Mouse (Mus musculus) forebrain, postnatal 0 days (tissue): ENCODE data around the gene Has3. TPM values are rescaled to one million over a fixed set of nuclear protein-coding genes. Genes with fewer than 3 reads are reported as not detected.

Experiments
- ATAC-seq: fragments of 200-750 bp; cut with Nextera tagmentation; 2 replicates; pipeline ENCODE4 v1.8.0; 2017; ENCODE audit warnings: mild to moderate bottlenecking, moderate library complexity
- DNase-seq: peaks from one replicate; pipeline ENCODE4 v3.0.0-alpha.2; 2015
- H3K27ac ChIP-seq: fragments of 300-500 bp; sonication (generic); 2 replicates; pipeline ENCODE4 v1.5.1; 2014; ENCODE audit warnings: low read depth, mild to moderate bottlenecking, antibody characterized with exemption, low read length, moderate library complexity, mixed read lengths
- H3K27me3 ChIP-seq: fragments of 300-500 bp; sonication (generic); 2 replicates; pipeline ENCODE4 v1.6.1; 2014; ENCODE audit warnings: mild to moderate bottlenecking, low read length, mixed read lengths; ENCODE audit not compliant: insufficient read depth
- H3K36me3 ChIP-seq: fragments of 300-500 bp; sonication (generic); 2 replicates; pipeline ENCODE4 v1.6.1; 2014; ENCODE audit warnings: mild to moderate bottlenecking, moderate library complexity; ENCODE audit not compliant: insufficient read depth
- H3K4me1 ChIP-seq: fragments of 300-500 bp; sonication (generic); 2 replicates; pipeline ENCODE4 v1.6.1; 2014; ENCODE audit warnings: antibody characterized with exemption; ENCODE audit not compliant: insufficient read depth
- H3K4me2 ChIP-seq: fragments of 300-500 bp; sonication (generic); 2 replicates; pipeline ENCODE4 v1.6.1; 2014; ENCODE audit warnings: low read depth, mild to moderate bottlenecking, moderate library complexity
- H3K4me3 ChIP-seq: fragments of 300-500 bp; sonication (generic); 2 replicates; pipeline ENCODE4 v1.5.1; 2014; ENCODE audit warnings: low read depth, low read length, mixed read lengths
- H3K9ac ChIP-seq: fragments of 300-500 bp; sonication (generic); 2 replicates; pipeline ENCODE4 v1.6.1; 2014; ENCODE audit warnings: mild to moderate bottlenecking
- H3K9me3 ChIP-seq: fragments of 300-500 bp; sonication (generic); 2 replicates; pipeline ENCODE4 v1.6.1; 2016; ENCODE audit warnings: low read length
- CTCF ChIP-seq: sonication (generic); IDR thresholded peaks from 2 replicates; pipeline ENCODE4 v1.5.1; 2016; ENCODE audit warnings: antibody characterized with exemption, control low read depth, low read depth
- WGBS: fragments of 180-500 bp; shearing (Covaris S2); extraction: QIAGEN DNeasy Blood & Tissue Kit; methylation state at CpG from one replicate; pipeline ENCODE4 v1.1.7; 2014; 5-methylcytosine and 5-hydroxymethylcytosine counted together
- polyA plus RNA-seq: library from polyadenylated mRNA; unstranded; fragments of >200 nt; fragmentation: Nextera tagmentation; extraction: Ambion mirVana; gene quantifications from 2 replicates; pipeline ENCODE4 v1.2.1, GENCODE M21; 2015
- total RNA-seq: library from RNA; depleted of rRNA; stranded (reverse); fragments of >200 nt; gene quantifications from 2 replicates; pipeline ENCODE4 v1.2.3, GENCODE M21; 2014; rRNA removed

The Has3 gene
- total and polyA plus RNA-seq, 2 experiments from 2014 or later: 0.86 to 19.7 TPM

DNA sequence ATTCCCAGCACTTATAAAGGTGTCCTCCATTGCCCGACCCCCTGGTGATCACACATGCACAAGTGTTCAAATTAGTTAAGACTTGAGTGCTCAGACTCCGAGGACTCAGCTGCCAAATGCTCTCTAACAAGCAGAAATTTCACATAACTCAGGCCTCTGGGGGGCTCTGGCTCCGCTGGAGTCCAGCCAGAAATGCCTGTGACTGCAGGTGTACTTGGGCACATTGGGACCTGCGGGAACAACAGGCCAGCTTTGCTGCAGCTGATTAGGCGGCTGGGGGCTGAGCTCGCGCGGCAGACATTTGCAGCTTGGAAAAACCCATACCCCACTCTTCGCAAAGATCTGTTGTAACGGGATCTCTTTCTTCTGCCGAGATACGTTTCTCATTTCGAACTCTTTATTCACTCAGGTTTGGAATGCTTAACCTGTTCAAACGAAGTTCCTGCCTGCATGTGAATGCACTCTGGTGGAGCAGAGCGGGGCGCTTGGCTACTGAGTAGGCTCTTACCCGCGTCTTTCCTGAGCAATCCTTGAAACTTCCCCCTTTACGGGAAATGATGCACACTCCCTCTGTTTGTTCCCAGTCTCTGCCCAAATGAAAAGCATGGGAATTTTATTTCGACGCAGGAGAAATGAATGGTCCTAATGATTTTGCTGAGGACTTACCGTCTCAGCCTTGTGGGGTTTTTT lies 62.5 kb downstream of the Has3 start:
- no peak overlapping the region for H3K9ac ChIP-seq
- DNase-seq (peak; percentile 30), ATAC-seq (no peak)
- peak overlapping the region; percentile 5; the same call in 1 of the 2 replicates for H3K4me3 ChIP-seq
- no peaks in the 10 kb centered on the region for H3K4me1 ChIP-seq
- 8% methylated on average over 22 of the region's 22 CpGs for WGBS
- peak overlapping the region; percentile 32 for H3K4me2 ChIP-seq
- no peak overlapping the region for H3K27ac ChIP-seq
- H3K27me3 ChIP-seq: peaks cover 7% of the 10 kb centered on the region
- no peaks in the 10 kb centered on the region for H3K36me3 ChIP-seq
- TF ChIP-seq CTCF: no peak
- no peaks in the 10 kb centered on the region for H3K9me3 ChIP-seq

DNA sequence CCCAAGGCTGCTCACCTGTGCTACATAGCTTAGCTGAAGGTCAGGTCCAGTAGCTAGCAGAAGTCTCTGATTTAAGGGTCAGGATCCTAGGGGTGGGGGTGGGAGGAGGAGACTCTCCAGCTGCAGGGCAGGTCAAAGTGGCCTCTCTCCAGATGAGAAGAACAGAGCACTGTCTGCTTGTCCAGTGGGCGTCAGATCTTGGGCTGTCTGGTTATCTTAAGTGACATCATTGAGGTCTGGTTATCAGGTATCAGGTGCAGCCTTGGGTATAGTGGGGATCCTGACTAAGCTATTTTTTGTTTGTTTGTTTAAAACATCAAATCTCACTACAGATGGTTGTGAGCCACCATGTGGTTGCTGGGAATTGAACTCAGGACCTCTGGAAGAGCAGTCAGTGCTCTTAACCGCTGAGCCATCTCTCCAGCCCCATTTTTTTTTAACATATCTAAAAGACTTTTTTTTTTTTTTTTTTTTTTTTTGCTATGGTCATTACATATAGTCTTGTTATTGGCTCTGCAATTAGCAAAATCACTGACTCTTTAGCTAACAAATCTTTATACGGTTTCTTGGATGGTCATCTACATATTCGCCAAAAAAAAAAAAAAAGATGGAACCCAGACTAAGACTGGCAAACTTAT lies 63.6 kb downstream of the Has3 start:
- 0 out of 2 replicates have a peak, but pooled peaks cover 3% of the 10 kb centered on the region for H3K4me1 ChIP-seq
- H3K27ac ChIP-seq: no peak overlapping the region
- H3K9ac ChIP-seq: no peak overlapping the region
- 89% methylated on average over 4 of the region's 4 CpGs for WGBS
- no peaks in the 10 kb centered on the region for H3K9me3 ChIP-seq
- no peak overlapping the region for H3K4me2 ChIP-seq
- ATAC-seq (no peak), DNase-seq (no peak)
- no peak for TF ChIP-seq CTCF
- no peak overlapping the region for H3K4me3 ChIP-seq
- H3K27me3 ChIP-seq: peaks cover 16% of the 10 kb centered on the region
- no peaks in the 10 kb centered on the region for H3K36me3 ChIP-seq

Other genes with a start within 250 kb of the Has3 start
- gene Tango6, start 187.2 kb upstream of the Has3 start, total RNA-seq: 5.3 and 7.5 TPM in 2 replicates
- gene Tango6, start 187.2 kb upstream of the Has3 start, polyA plus RNA-seq: 2.3 and 3.8 TPM in 2 replicates
- gene Utp4, start 23.4 kb downstream of the Has3 start, total RNA-seq: 22.2 and 23.2 TPM in 2 replicates
- 26.9 and 30.4 TPM in 2 replicates for gene Utp4, start 23.4 kb downstream of the Has3 start, polyA plus RNA-seq
- gene Sntb2, start 65.5 kb downstream of the Has3 start, total RNA-seq: 6.1 and 6.9 TPM in 2 replicates
- 1.7 and 3.0 TPM in 2 replicates for gene Sntb2, start 65.5 kb downstream of the Has3 start, polyA plus RNA-seq
- 142 and 145 TPM in 2 replicates for gene Vps4a, start 161.0 kb downstream of the Has3 start, total RNA-seq
- 174 TPM in 2 replicates for gene Vps4a, start 161.0 kb downstream of the Has3 start, polyA plus RNA-seq
- 34.4 and 37.2 TPM in 2 replicates for gene Pdf, start 178.4 kb downstream of the Has3 start, total RNA-seq
- gene Pdf, start 178.4 kb downstream of the Has3 start, polyA plus RNA-seq: 26.1 and 32.1 TPM in 2 replicates
- gene Cog8, start 186.4 kb downstream of the Has3 start, total RNA-seq: 42.2 and 61.3 TPM in 2 replicates
- gene Cog8, start 186.4 kb downstream of the Has3 start, polyA plus RNA-seq: 27.8 and 33.2 TPM in 2 replicates
- 40.1 and 64.0 TPM in 2 replicates for gene Nip7, start 186.6 kb downstream of the Has3 start, total RNA-seq
- gene Nip7, start 186.6 kb downstream of the Has3 start, polyA plus RNA-seq: 68.2 and 74.0 TPM in 2 replicates
- not detected in 2 replicates for gene Tmed6, start 195.4 kb downstream of the Has3 start, total RNA-seq
- not detected in 2 replicates for gene Tmed6, start 195.4 kb downstream of the Has3 start, polyA plus RNA-seq
- 28.9 and 31.2 TPM in 2 replicates for gene Terf2, start 226.3 kb downstream of the Has3 start, total RNA-seq
- gene Terf2, start 226.3 kb downstream of the Has3 start, polyA plus RNA-seq: 18.9 and 24.2 TPM in 2 replicates